Mouse (Mus musculus) urinary bladder, postnatal 36 days (tissue): ENCODE measurements at regions not wholly inside any gene's neighbourhood (a gene's known extent, or its start where the extent isn't known, plus 50 kb on each side); places are given as distances from the start of the nearest gene placed in this dataset.
A peak's percentile ranks its signal among the peaks of the same experiment; 100 is the strongest.
"Not testable (repeated sequence)": the region's sequence is repeated elsewhere in the genome, so short reads cannot be mapped to it uniquely, and the experiment has no call there.

ENCODE experiments used
- DNase-seq, 2 experiments: peaks; one replicate each; pipeline ENCODE4 v3.0.0; 2022; ENCODE audit warnings: low spot score in 2 of 2, mixed read lengths in 1 of 2

DNA sequence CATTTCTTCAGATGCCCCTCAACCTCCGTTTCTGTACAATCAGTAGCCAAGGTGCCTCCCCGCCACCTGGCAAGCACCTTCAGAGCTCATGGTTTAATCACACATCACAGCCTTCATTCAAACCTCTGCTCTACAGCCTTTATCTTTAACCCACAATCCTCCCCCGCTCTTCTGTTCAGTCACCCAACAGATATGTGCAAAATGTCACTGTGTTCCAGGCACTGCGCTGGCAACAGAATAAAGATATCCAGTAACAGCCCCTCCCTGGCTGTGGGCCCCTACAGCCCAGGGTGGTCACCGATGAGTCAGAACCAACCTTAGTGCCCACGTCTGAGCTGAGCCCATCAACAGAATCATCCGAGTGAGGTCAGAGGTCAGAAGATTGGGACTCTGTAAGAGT is 54.3 kb upstream of the Ddr1 start:
- DNase-seq, result no peak

DNA sequence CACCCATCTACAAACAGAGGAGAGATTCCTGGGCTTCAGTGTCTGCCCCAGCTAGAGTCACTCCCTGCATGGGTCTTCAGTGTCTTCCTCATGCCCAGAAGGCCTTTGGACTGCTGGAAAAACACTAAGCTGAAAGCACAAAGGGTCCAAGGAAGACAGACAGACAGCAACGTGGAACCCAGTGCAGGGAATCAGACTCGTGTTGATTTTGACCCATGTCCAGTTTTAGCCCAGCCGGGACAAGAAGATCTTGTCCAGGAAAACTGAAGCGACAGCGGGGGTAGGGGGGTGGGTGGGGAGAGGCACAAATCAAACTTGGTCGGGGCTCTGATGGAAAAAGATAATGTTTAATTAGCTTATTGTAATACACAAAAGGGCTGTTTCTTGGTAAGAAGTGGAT is 55.3 kb upstream of the Ddr1 start:
- DNase-seq, result no peak

DNA sequence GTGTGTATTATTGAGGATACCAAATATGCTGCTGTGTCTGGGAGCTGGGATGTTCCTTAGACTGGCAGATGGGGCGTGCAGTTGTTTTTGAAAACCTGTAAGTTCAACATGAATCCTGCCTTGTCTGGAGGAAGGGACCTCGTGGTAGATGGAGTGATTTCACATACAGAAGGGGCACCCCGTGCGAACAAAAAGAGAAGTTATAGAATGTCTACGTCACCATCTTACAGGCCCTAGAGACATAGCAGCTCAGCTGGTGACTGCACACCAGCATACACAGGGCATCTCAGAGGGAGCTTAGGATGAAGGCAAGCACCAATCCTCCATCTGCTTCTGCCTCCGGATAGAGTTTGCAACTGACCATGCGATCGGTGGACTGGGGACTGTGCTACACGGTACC is 58.2 kb upstream of the Ddr1 start:
- no peak for DNase-seq

DNA sequence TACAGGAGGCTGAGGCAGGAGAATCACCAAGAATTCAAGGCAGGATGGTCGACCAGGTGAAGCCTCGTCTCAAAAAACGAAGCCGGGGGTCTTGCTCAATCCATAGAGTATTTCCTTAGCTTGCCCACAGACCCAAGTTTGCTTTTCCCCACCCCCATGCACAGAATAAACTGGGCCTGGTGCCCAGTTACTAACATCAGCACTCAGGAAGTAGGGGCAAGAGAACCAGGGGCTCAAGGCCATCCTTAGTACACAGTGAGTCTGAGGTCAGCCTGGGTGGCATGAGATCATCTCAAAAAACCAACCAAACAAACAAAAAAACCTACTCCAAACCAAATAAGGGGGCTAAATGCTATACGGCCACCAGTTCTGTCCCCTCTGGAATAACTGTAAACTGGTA is 58.4 kb upstream of the Ier3 start:
- no peak for DNase-seq

DNA sequence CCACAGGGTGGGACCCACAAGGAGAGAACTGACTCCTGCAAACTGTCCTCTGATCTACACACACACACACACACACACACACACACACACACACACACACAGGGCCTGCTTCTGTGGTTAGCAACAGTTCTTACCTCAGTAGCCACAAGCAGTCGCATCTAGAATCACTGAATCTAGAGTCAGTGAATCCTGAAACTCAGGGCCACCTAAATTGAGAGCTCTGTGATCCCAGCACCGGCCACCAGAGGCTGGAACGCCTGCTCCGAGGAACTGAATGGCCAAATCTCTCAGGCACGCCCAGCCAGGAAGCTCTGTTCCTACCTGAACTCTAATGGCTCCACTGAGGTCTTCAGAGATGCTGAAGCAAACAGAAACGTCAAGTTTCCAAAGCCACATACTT is 57.6 kb upstream of the Ier3 start:
- DNase-seq, result peak in 1 of 2 experiments; percentile 34

DNA sequence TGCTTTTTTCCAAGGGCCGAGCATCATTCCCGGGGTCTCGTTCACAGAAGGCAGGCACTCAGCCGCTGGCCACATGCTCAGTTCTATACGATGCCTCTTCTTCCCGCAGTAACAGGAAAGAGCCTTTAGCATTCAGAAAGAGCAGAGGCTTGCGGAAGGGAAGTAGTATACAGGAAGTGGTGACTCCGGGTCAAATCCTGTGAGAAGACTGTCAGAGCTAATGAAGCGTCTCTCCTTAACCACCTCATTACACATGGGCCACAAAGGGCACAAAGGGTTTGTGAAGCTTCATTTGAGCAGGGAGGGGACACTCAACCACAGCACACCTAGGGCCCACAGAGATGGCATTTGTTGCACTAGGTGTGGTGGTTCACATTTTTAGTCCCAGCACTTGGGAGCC is 55.1 kb upstream of the Ier3 start:
- no peak for DNase-seq

DNA sequence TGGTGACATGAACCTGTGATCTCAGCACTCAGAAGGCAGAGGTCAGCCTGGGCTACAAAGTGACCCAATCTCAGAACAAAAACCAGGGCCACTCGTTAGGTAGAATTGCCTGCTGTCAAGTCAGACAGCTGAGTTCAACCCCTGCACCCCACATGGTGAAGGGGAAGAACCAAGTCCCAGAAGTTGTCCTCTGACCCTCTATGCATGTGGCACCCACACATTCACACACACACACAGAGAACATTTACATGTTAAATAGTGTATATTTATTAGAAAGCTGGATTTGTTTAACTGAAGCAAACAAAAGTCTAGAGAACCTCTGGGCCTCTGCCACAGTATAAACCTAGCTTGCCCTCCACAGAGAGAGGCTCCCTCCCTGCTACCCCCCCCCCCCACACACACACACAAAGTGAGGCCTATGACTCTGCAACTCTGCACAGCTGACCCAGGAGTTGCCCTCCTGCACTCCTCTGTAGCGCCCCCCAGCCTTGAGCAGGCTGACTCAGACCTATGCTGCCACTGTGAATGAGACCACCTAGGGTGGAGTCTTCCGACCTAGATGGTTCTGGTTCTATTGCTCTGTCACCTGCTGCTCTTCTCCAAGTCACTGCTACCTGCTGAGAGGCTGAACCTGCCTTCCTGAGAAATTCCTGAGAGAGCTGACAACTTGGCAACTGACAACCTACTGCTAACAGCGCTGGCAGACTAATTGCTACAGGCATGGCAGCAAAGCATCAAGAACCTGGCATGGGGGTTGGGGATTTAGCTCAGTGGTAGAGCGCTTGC is 52.1 kb upstream of the Ier3 start:
- no peak for DNase-seq

DNA sequence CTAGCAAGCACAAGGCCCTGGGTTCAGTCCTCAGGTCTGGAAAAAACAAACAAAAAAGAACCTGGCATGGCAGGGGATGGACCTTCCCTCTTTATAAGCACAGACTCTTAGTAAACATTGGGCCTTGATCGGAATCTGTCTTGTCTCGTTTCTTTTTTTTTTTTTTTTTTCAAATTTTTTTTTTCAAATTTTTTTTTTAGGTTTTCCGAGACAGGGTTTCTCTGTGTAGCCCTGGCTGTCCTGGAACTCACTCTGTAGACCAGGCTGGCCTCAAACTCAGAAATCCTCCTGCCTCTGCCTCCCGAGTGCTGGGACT is 51.6 kb upstream of the Ier3 start:
- not testable (repeated sequence) for DNase-seq

DNA sequence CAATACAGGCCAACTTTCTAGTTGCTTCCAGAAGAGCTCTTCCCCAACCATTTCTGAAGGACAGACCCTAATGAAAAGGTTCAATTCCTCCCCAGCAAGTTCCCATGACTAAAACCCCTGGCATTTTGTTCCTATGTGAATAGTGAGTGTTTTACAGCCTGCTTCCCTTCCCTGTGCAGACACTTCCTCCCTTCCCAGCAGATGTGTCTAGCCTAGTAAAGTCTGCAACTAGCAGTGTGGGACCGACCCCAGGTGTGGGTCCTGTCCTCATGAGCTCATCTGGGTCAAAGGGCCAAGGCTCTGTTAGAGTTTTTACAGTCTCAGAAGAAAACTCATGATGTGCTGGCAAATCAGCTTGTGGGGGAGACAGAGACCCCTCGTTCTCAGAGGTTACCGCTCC is 50.9 kb upstream of the Ier3 start:
- no peak for DNase-seq

DNA sequence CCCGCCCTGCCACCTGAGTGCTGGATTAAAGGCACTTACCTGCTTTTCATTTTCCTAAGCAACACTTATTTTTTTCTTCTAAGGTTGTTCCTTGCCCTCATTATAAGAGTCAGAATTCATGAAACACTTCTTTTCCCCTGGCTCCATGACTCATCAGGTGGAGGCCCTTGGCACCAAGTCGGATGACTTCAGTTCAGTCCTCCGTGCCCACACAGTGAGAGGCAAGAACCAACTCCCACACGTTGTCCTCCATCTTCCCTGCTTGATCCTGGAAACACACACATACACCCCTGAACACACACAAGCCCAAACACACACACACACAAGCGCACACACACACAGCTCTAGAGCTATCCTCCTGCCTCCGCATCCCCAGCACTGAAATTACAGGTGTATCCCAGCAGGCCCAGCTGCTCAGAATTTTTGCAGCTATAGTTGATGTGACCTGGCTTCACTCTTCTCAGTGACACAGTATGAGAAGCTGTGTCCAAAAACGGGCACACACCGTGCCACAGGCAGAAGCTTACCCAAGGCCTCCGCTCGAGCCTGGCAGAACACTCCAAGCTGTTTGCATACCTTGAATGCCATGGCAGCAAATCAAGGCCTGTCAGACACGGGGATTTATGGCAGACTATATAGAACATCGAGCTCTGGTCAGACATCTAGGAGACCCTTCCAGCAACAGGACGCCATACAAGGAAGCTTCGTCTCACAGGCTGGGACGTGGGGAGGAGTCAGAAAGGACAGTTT is 49.7 kb upstream of the Ier3 start:
- DNase-seq, result peak in 1 of 2 experiments; percentile 21
